Mouse (Mus musculus) embryo, embryonic 10 days (tissue): ENCODE measurements around the gene 4931406P16Rik.

ENCODE experiments used
- DNase-seq: peaks from one replicate; pipeline ENCODE4 v3.0.0-alpha.2; 2015; ENCODE audit warnings: low spot score

The 4931406P16Rik gene

DNA sequence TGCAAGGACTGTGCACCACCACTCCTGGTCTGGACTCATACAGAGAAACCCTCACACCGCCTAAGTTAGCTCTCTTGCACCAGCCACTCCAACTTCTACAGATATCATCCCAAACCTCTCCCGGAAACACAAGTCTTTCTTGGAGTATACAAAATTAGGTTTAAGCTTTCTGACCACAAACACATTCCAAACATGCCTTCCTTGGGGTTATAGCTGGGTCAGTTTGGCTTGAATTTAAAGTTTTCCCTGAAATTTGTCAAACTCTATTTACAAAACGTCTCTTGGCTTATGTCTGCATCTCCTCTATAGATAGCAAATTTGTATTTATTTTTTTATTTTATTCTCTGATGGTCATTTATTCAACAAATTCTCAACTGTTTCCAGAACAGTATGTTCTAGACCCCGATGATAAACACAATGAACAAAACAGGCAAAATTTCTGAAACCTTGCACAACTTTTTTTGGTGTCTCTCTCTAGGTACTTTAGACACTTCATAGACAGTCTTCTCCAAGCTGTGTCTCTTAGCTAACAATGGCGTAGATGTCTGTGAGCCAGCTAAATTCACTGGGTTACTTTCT lies 4.1 kb downstream of the 4931406P16Rik start:
- no peak for DNase-seq

DNA sequence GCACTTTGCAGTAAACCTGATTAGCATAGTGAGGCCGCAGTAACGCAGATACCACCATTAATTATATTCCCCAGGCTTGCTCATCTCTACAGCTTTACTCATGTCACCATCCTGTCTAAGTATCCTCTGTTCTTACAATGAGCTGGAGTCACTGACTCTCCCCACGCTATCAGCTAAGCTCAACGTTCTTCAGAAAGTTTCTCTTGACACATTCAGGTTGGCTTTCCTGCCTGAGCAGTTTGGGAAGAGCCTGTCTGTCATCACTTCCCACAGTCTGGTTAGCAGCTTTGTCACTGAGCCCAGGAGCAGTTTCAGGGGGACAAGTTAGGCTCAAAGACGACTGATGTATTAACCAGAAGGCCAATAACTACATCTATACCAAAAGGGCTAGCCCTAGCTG lies 4.8 kb downstream of the 4931406P16Rik start:
- no peak for DNase-seq

- DNase-seq: no peak
Observed at GRCm38 (mm10) chr7:34305454-34305853, 7.9 kb downstream of the 4931406P16Rik start.

GRCm38 (mm10) chr7:34302651-34303050 lies 10.7 kb downstream of the 4931406P16Rik start:
- DNase-seq: no peak

DNA sequence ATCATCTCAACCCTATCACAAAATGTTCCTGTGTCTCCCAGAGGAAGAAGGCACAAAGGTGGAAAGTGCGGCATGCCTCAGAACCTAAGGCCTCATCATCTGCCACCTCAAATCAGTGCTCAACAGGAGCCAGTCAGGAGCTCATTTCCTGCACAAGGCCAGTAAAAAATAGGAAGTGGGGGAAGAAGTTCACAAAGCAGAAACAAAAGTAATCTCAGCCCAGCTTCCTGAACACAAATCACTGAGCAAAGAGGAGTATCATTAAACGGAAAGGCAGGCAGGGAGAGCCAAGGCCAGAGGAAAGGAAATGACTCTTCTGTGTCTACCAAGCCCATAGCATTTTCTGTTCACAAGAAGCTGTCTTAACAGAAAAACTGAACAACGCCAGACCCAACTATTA lies 11.4 kb downstream of the 4931406P16Rik start:
- DNase-seq: peak; percentile 6

DNA sequence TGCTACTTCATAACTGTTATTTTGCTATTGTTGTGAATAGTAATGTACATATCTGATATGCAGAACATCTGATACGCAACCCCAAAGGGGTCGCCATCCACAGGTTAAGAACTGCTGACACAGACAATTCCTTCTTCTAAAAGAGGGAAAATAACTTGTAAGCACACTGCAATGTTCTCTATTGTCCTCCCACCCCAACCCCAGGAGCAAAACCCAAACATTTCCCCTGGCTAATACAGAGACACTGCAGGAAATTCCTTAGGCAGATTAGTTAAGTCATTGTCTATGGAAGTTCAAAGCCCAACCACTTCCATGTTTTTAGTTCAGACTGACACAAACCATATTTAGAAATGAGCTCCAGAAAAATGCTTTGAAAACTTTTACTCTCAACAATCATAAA lies 14.5 kb downstream of the 4931406P16Rik start:
- peak; percentile 9 for DNase-seq

DNA sequence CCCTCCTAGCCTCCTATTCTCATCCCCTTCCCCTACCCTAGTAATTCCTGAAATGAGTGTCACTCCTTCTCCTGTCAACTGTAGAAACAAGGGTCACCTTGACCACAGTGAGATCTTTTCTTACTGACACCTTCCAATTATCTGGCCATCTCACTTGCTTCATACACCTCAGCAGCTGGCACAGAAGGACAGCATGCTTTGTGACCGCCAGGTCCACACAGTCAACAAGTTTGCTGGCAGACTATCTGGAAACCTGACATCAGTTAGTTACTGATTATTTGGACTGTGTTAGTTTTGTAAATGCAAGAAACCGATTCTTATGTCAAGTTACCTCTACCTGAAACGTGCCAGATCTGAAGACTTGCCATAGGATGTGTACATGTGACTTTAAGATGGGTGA lies 17.2 kb downstream of the 4931406P16Rik start:
- no peak for DNase-seq

DNA sequence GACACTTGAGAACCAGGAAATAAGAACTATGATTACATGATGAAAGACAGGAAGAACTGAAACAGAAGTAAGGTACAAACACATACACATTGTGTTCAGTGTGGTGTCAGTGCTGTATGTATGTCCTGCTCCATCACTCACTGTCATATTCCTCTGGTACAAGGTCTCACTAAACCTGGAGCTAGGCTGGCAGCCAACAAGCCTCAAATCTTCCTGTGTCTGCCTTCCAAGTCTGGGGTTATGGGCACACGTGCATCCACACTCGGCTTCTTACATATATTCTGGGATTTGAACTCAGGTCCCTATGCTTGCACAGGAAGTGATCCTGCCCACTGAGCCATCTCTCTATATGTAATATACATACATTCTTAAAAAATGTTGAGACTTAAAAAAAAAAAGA lies 20.7 kb downstream of the 4931406P16Rik start:
- no peak for DNase-seq

GRCm38 (mm10) chr7:34291265-34291664 lies 22.1 kb downstream of the 4931406P16Rik start:
- no peak for DNase-seq

GRCm38 (mm10) chr7:34290450-34291151 lies 22.8 kb downstream of the 4931406P16Rik start:
- DNase-seq: no peak

DNA sequence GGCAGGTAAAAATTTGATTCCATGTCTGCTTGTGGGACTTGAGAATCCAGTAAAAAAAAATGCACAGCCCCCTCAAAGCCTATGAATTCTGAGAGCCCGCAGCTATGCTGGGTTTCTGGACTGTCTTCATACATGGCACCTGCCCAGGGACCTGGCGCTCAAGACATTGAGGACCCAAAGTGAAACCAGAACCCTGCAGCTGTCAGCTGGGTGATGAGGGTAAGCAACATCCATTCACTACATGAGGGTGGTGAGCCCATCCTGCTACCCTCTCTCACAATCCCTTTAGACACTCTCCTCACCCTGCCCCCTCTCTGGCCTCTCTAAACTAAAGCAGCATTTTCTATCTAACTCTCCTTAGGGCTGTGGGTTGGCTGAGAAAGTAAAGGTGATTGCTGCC lies 35.7 kb downstream of the 4931406P16Rik start:
- DNase-seq: no peak

DNA sequence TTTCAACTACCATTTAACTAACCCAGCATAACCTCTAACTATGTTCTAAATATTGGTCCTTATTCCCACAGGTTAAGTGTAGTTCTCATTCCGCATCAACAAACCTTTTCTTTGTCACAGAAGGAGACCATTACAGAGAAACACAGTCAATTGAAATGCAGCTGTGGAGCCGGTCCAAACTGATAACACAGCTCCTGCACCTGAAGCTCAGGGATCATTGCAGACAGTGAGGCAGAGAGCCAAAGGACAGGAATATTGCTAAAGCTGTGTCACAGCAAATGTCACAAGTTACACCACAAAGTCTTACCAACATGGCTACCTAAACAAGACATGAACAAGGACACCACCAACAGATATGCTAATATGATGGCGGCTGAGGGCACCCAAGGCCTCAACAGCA lies 37.3 kb downstream of the 4931406P16Rik start:
- DNase-seq: no peak

DNA sequence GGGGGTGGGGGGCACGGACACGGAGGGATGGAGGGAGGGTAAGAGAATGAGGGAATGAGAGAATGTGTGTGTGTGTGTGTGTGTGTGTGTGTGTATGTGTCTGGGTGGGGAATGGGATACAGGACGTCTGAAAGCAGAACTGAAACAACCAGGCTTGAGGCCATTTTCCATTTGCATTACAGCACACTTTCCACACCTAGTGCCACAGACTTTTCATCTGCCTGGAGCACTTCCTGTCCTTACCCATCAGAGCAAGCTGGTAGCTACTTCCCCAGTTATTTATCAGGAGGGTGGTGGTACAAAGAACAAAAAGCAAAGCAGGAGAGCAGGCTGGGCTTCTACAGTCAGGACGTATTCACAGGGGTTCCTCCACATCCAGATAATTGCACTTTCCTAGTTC lies 40.9 kb downstream of the 4931406P16Rik start:
- no peak for DNase-seq

GRCm38 (mm10) chr7:34268463-34268862 lies 44.9 kb downstream of the 4931406P16Rik start:
- DNase-seq: no peak

GRCm38 (mm10) chr7:34266421-34266820 lies 46.9 kb downstream of the 4931406P16Rik start:
- DNase-seq: no peak

- DNase-seq: peak; percentile 51
Observed at GRCm38 (mm10) chr7:34265876-34266346, 47.4 kb downstream of the 4931406P16Rik start.

DNA sequence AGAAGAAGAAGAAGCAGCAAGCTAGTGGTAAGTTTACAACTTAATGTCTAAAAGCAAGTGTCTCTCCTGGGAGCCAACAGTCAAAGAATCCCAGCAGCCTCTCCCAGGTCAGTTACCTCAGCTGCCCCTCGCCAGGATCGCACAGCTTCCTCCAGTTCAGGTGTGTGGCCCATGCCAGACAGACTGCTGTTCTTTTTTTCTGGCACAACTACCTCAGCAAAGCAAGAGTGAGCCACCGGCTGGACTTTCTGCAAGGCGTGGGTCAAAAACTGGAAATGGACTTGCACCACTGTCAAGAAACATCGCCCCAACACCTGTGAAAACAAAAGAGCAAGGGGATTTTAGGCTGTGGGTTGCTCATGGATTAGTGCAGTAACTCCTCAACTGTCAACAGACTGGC lies 49.9 kb downstream of the 4931406P16Rik start:
- DNase-seq: no peak

GRCm38 (mm10) chr7:34258407-34258806 lies 54.9 kb downstream of the 4931406P16Rik start:
- DNase-seq: no peak

DNA sequence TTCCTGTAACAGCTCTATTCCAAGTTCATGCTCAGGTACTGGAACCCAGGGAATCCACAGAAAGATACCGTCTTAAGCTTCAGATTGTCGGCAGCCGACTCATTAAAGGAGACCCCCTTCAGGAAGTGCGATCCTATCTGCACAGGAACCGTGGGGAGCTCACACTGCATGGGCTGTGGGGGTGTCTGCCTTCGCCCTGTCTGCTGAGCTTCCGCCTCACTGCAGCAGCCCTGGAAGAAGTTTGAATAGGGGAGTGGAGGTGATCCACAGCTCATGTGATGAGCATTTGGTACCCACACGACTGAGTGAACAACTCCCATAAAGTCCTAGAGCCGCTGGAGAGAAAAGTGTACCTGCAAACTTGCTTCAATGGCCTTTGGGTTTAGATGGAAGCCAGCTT lies 56.1 kb downstream of the 4931406P16Rik start:
- no peak for DNase-seq

GRCm38 (mm10) chr7:34255916-34256315 lies 57.4 kb downstream of the 4931406P16Rik start:
- no peak for DNase-seq

DNA sequence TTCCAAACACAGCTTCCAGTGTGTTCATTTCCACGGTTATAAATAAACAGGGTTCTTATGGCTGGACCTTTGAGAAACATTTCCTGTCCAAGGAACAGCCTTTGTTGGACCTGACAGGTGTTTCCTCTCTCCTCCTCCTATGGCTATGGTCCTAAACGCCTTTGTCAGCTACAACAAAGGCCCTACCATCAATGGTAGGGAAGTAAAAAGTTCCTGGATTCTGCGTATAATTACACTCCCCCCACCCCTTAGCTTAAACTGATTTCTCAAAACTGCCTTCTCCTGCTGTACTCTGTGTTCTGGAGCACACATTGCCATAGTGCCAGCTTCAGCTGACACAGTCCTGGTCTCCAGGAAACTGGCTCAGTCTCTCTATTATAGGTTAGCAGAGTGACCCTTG lies 58.2 kb downstream of the 4931406P16Rik start:
- DNase-seq: no peak

DNA sequence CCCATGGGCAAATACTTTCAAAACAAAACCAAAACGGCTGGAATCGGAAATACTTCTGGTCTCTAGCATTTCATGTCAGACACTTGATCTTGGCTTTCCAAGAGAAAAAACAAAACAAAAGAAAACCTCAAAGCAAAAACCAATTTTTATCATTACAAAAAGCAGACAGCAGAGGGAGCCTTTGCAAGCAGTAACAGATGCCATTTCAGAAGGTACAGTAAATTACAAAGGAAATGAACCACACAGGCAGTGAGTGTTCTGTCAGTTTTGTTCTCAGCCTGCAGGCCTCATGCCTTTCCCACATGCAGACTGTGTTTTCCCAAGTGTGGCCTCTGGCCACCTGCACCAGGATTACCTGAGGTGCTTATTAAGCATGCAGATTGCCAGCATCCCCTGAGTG lies 61.3 kb downstream of the 4931406P16Rik start:
- no peak for DNase-seq

DNA sequence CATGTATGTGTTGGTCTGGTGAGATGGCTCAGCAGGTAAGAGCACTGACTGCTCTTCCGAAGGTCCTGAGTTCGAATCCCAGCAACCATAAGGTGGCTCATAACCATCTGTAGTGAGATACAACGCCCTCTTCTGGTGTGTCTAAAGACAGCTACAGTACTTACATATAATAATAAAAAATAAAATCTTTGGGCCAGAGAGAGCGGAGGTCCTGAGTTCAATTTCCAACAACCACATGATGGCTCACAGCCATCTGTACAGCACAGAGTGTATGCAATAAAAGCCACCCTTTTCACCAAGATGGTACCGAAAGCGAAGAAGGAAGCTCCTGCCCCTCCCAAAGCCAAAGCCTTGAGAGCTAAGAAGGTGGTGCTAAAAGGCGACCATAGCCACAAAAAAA lies 62.6 kb downstream of the 4931406P16Rik start, which contains the start of gene Gm6096:
Gene Gm6096 (plus strand): TSS at position 301 of the 400 bp plus-strand sequence.
- DNase-seq: no peak
